Mouse (Mus musculus) 3134 (cell line): ENCODE measurements around the gene Kif13a.

Experiments used
- DNase-seq: peaks from one replicate; pipeline ENCODE4 v3.0.0-alpha.2; 2011; ENCODE audit warnings: low spot score; ENCODE audit not compliant: insufficient read length; ENCODE audit errors: extremely low read depth

Kif13a gene

GRCm38 (mm10) chr13:46737482-46737881 lies 192.2 kb downstream of the Kif13a start:
- DNase-seq = no peak

GRCm38 (mm10) chr13:46736479-46736865 lies 193.2 kb downstream of the Kif13a start:
- DNase-seq = peak; percentile 10

- DNase-seq = peak; percentile 20
Measured at GRCm38 (mm10) chr13:46735808-46736478, 193.7 kb downstream of the Kif13a start.

- no peak for DNase-seq
Measured at GRCm38 (mm10) chr13:46735219-46735807, 194.4 kb downstream of the Kif13a start.

GRCm38 (mm10) chr13:46729998-46730397 lies 199.7 kb downstream of the Kif13a start:
- no peak for DNase-seq

- no peak for DNase-seq
Measured at GRCm38 (mm10) chr13:46728411-46728810, 201.3 kb downstream of the Kif13a start.

- peak; percentile 95 for DNase-seq
Measured at GRCm38 (mm10) chr13:46727837-46728268, 201.8 kb downstream of the Kif13a start, which contains the start of gene Nup153. Gene Nup153, minus strand, starts transcription at chr13:46727940.

GRCm38 (mm10) chr13:46727038-46727836 lies 202.4 kb downstream of the Kif13a start:
- DNase-seq = peak; percentile 76

GRCm38 (mm10) chr13:46726288-46727037 lies 203.2 kb downstream of the Kif13a start:
- DNase-seq = no peak

GRCm38 (mm10) chr13:46725227-46725626 lies 204.4 kb downstream of the Kif13a start:
- DNase-seq = peak; percentile 7

GRCm38 (mm10) chr13:46724371-46724770 lies 205.3 kb downstream of the Kif13a start:
- no peak for DNase-seq

GRCm38 (mm10) chr13:46721009-46721408 lies 208.7 kb downstream of the Kif13a start:
- no peak for DNase-seq

- DNase-seq = no peak
Measured at GRCm38 (mm10) chr13:46718893-46719400, 210.7 kb downstream of the Kif13a start.

GRCm38 (mm10) chr13:46715976-46716639 lies 213.6 kb downstream of the Kif13a start:
- no peak for DNase-seq

- DNase-seq = no peak
Measured at GRCm38 (mm10) chr13:46713486-46713885, 216.2 kb downstream of the Kif13a start.

- DNase-seq = no peak
Measured at GRCm38 (mm10) chr13:46703138-46703537, 226.5 kb downstream of the Kif13a start.

GRCm38 (mm10) chr13:46701486-46701885 lies 228.2 kb downstream of the Kif13a start:
- no peak for DNase-seq

- DNase-seq = no peak
Measured at GRCm38 (mm10) chr13:46699372-46699771, 230.3 kb downstream of the Kif13a start.
